Mouse (Mus musculus): ENCODE data around the gene 4930469K13Rik. TPM values are rescaled to one million over a fixed set of nuclear protein-coding genes. Genes with fewer than 3 reads are reported as not detected.

Gene 4930469K13Rik
- polyA plus RNA-seq, 1 experiment from 2014 or later, result not detected

- H3K4me1 ChIP-seq (ENCODE audit: control insufficient read depth, insufficient read depth, low read length), result no peaks in the 10 kb centered on the region
- no peak overlapping the region for H3K4me3 ChIP-seq (ENCODE audit: low read depth, low read length)
- ATAC-seq (no peak), DNase-seq (ENCODE audit: low spot score) (no peak)
- H3K9ac ChIP-seq (ENCODE audit: low read length), result no peak overlapping the region
- H3K27ac ChIP-seq (ENCODE audit: low read depth, low read length), result no peak overlapping the region
- H3K27me3 ChIP-seq (replicated peaks; ENCODE audit: control insufficient read depth, insufficient read depth, low read length), result no peaks in the 10 kb centered on the region
- no peaks in the 10 kb centered on the region for H3K9me3 ChIP-seq (replicated peaks; ENCODE audit: control insufficient read depth, low read length)
- H3K36me3 ChIP-seq (ENCODE audit: control insufficient read depth, insufficient read depth, low read length), result no peaks in the 10 kb centered on the region
- 88% methylated on average over 8 of the region's 8 CpGs for WGBS
- no peak overlapping the region for H3K4me2 ChIP-seq (ENCODE audit: low read length)
Measured at GRCm38 (mm10) chr11:33937641-33938040, 160.7 kb downstream of the 4930469K13Rik start.

DNA sequence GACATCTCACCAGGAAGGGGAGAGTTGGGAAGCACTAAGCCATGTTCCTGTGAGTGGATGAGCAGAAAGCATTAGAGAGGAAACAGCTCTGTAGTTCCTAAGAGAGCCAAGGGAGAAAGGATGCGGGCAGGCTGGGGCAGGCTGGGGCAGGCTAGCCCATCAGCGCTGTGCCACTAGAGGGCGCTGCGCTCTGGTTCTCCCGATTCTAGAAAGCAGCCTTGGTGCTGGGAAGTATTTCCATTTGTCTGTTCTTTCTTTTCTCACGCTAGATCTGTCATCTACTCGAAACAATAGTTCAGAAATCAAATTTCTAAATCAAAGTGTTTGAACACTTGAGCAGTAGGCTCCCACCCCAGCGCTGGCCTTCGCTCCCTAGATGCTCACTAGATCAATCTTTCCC is 164.1 kb downstream of the 4930469K13Rik start:
- Histone ChIP-seq H3K36me3 (ENCODE audit: control insufficient read depth, insufficient read depth, low read length) (no peaks in the 10 kb centered on the region), H3K27ac (ENCODE audit: low read depth, low read length) (no peak overlapping the region), H3K4me2 (ENCODE audit: low read length) (no peak overlapping the region), H3K9ac (ENCODE audit: low read length) (no peak overlapping the region), H3K4me1 (ENCODE audit: control insufficient read depth, insufficient read depth, low read length) (no peaks in the 10 kb centered on the region), H3K4me3 (ENCODE audit: low read depth, low read length) (no peak overlapping the region), H3K9me3 (replicated peaks; ENCODE audit: control insufficient read depth, low read length) (no peaks in the 10 kb centered on the region), H3K27me3 (replicated peaks; ENCODE audit: control insufficient read depth, insufficient read depth, low read length) (no peaks in the 10 kb centered on the region)
- DNase-seq (ENCODE audit: low spot score), result no peak
- ATAC-seq, result no peak
- WGBS, result 59% methylated on average over 9 of the region's 9 CpGs

DNA sequence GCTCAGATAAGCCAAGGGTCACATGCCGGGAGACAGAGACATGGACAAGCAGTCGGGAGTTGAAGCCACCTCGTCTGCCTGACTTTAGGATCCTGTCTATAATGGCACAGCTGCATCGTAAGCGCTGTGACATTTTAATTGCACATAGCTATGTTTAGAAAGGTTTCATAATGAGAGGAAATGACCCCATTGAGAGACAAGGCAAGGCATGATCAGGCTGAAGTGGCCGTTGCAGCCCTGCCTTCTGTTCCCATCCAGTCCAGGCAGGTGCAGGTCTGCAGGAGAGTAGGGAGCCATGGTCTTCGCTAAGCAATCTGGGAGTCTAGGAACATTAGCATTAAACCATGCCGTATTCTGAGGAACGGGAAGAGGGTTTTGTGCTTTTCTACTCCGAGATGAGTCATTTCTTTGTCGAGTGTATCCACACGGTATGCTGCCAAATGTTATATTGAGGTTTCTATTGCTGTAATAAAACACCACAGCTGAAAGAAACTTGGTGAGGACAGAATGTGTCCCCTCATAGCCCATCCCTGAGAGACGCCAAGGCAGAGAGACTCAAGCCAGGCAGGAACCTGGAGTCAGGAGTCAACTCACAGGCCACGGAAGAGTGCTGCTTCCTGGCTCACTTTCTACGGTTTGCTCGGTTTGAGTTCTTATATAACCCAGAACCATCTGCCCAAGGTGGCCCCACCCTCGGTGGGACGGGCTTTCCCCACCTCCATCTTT is 165.8 kb downstream of the 4930469K13Rik start:
- H3K36me3 ChIP-seq (ENCODE audit: control insufficient read depth, insufficient read depth, low read length), result no peaks in the 10 kb centered on the region
- no peak overlapping the region for H3K27ac ChIP-seq (ENCODE audit: low read depth, low read length)
- ATAC-seq, result no peak
- H3K4me2 ChIP-seq (ENCODE audit: low read length), result no peak overlapping the region
- H3K4me3 ChIP-seq (ENCODE audit: low read depth, low read length), result no peak overlapping the region
- H3K9ac ChIP-seq (ENCODE audit: low read length), result no peak overlapping the region
- 67% methylated on average over 18 of the region's 18 CpGs for WGBS
- peaks cover 3% of the 10 kb centered on the region; the same call in 1 of the 2 replicates for H3K4me1 ChIP-seq (ENCODE audit: control insufficient read depth, insufficient read depth, low read length)
- no peaks in the 10 kb centered on the region for H3K9me3 ChIP-seq (replicated peaks; ENCODE audit: control insufficient read depth, low read length)
- DNase-seq (ENCODE audit: low spot score), result no peak
- H3K27me3 ChIP-seq (replicated peaks; ENCODE audit: control insufficient read depth, insufficient read depth, low read length), result no peaks in the 10 kb centered on the region

GRCm38 (mm10) chr11:33931836-33932385 is 166.4 kb downstream of the 4930469K13Rik start:
- H3K36me3 ChIP-seq (ENCODE audit: control insufficient read depth, insufficient read depth, low read length), result no peaks in the 10 kb centered on the region
- H3K27ac ChIP-seq (ENCODE audit: low read depth, low read length), result no peak overlapping the region
- H3K9ac ChIP-seq (ENCODE audit: low read length), result no peak overlapping the region
- no peak overlapping the region for H3K4me2 ChIP-seq (ENCODE audit: low read length)
- H3K27me3 ChIP-seq (replicated peaks; ENCODE audit: control insufficient read depth, insufficient read depth, low read length), result no peaks in the 10 kb centered on the region
- ATAC-seq, result no peak
- DNase-seq (ENCODE audit: low spot score), result no peak
- H3K4me3 ChIP-seq (ENCODE audit: low read depth, low read length), result no peak overlapping the region
- WGBS, result 13% methylated on average over 10 of the region's 10 CpGs
- H3K4me1 ChIP-seq (ENCODE audit: control insufficient read depth, insufficient read depth, low read length), result peaks cover 3% of the 10 kb centered on the region; the same call in 1 of the 2 replicates
- no peaks in the 10 kb centered on the region for H3K9me3 ChIP-seq (replicated peaks; ENCODE audit: control insufficient read depth, low read length)

- Histone ChIP-seq H3K27ac (ENCODE audit: low read depth, low read length) (no peak overlapping the region), H3K27me3 (replicated peaks; ENCODE audit: control insufficient read depth, insufficient read depth, low read length) (no peaks in the 10 kb centered on the region), H3K9me3 (replicated peaks; ENCODE audit: control insufficient read depth, low read length) (no peaks in the 10 kb centered on the region), H3K4me1 (ENCODE audit: control insufficient read depth, insufficient read depth, low read length) (peaks cover 3% of the 10 kb centered on the region; the same call in 1 of the 2 replicates), H3K4me3 (ENCODE audit: low read depth, low read length) (no peak overlapping the region), H3K36me3 (ENCODE audit: control insufficient read depth, insufficient read depth, low read length) (no peaks in the 10 kb centered on the region), H3K4me2 (ENCODE audit: low read length) (no peak overlapping the region), H3K9ac (ENCODE audit: low read length) (no peak overlapping the region)
- ATAC-seq, result no peak
- WGBS, result 67% methylated on average over 11 of the region's 11 CpGs
- peak; percentile 37 for DNase-seq (ENCODE audit: low spot score)
Measured at GRCm38 (mm10) chr11:33929412-33929811, 168.9 kb downstream of the 4930469K13Rik start.

GRCm38 (mm10) chr11:33928658-33929057 is 169.7 kb downstream of the 4930469K13Rik start:
- H3K4me2 ChIP-seq (ENCODE audit: low read length), result no peak overlapping the region

DNA sequence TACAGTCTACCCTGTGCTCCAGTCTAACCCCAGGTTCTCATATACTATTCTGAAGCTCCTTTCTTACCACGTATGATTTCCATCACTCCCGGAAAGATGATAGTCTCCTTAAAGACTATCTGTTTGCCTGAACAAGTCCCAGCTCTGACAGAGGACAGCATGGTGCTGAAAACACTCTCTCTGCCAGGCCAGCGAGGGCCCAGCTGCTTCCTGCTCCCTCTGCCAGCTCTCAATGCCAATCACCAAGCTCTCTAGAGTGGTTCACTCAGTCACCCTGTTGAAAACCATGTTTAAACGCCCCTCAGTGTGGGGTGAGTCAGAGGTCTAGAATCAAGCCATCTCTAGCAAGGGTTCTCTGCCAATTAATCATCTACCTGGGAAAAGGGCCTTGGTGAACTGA is 170.5 kb downstream of the 4930469K13Rik start:
- H3K9ac ChIP-seq (ENCODE audit: low read length), result no peak overlapping the region
- peaks cover 3% of the 10 kb centered on the region; the same call in 1 of the 2 replicates for H3K4me1 ChIP-seq (ENCODE audit: control insufficient read depth, insufficient read depth, low read length)
- H3K4me2 ChIP-seq (ENCODE audit: low read length), result no peak overlapping the region
- DNase-seq (ENCODE audit: low spot score), result peak; percentile 38
- H3K27ac ChIP-seq (ENCODE audit: low read depth, low read length), result no peak overlapping the region
- ATAC-seq, result 0 out of 2 replicates have a peak, but pooled peaks have one; percentile 33
- H3K27me3 ChIP-seq (replicated peaks; ENCODE audit: control insufficient read depth, insufficient read depth, low read length), result no peaks in the 10 kb centered on the region
- H3K36me3 ChIP-seq (ENCODE audit: control insufficient read depth, insufficient read depth, low read length), result no peaks in the 10 kb centered on the region
- 64% methylated on average over 4 of the region's 4 CpGs for WGBS
- H3K4me3 ChIP-seq (ENCODE audit: low read depth, low read length), result no peak overlapping the region
- no peaks in the 10 kb centered on the region for H3K9me3 ChIP-seq (replicated peaks; ENCODE audit: control insufficient read depth, low read length)

More at GRCm38 (mm10) chr11:33928658-33929057, 169.7 kb downstream of the 4930469K13Rik start:
- no peaks in the 10 kb centered on the region for H3K36me3 ChIP-seq (ENCODE audit: control insufficient read depth, insufficient read depth, low read length)
- peaks cover 3% of the 10 kb centered on the region; the same call in 1 of the 2 replicates for H3K4me1 ChIP-seq (ENCODE audit: control insufficient read depth, insufficient read depth, low read length)
- H3K4me3 ChIP-seq (ENCODE audit: low read depth, low read length), result no peak overlapping the region
- no peak overlapping the region for H3K9ac ChIP-seq (ENCODE audit: low read length)
- peak; percentile 67 for DNase-seq (ENCODE audit: low spot score)
- H3K27me3 ChIP-seq (replicated peaks; ENCODE audit: control insufficient read depth, insufficient read depth, low read length), result no peaks in the 10 kb centered on the region
- H3K27ac ChIP-seq (ENCODE audit: low read depth, low read length), result no peak overlapping the region
- no peaks in the 10 kb centered on the region for H3K9me3 ChIP-seq (replicated peaks; ENCODE audit: control insufficient read depth, low read length)
- 50% methylated on average over 7 of the region's 7 CpGs for WGBS
- ATAC-seq, result peak; percentile 22; the same call in 1 of the 2 replicates

DNA sequence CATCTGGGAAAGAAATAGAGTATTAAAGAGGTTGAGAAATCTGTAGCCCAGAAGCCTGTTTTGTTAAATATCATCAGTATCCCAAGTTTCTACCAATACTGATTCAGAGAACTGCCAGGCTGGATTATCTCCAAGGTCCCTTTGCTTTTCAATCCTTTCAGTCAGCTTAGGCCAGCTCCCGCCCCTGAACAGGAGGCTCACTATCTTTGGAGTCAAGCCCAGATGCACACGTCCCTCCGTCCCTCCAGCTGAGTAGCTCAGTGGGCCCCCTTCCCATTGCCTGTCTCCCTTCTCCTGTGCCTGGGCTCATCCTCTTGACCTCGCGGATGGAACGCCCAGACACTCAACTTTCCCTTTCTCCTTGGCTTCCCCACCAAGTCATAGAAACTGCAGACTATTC is 171.0 kb downstream of the 4930469K13Rik start:
- H3K27me3 ChIP-seq (replicated peaks; ENCODE audit: control insufficient read depth, insufficient read depth, low read length), result no peaks in the 10 kb centered on the region
- DNase-seq (ENCODE audit: low spot score) (peak; percentile 42), ATAC-seq (no peak)
- no peak overlapping the region for H3K4me2 ChIP-seq (ENCODE audit: low read length)
- H3K9me3 ChIP-seq (replicated peaks; ENCODE audit: control insufficient read depth, low read length), result no peaks in the 10 kb centered on the region
- H3K4me1 ChIP-seq (ENCODE audit: control insufficient read depth, insufficient read depth, low read length), result peaks cover 3% of the 10 kb centered on the region; the same call in 1 of the 2 replicates
- H3K9ac ChIP-seq (ENCODE audit: low read length), result no peak overlapping the region
- H3K27ac ChIP-seq (ENCODE audit: low read depth, low read length), result no peak overlapping the region
- 56% methylated on average over 6 of the region's 6 CpGs for WGBS
- H3K4me3 ChIP-seq (ENCODE audit: low read depth, low read length), result no peak overlapping the region
- no peaks in the 10 kb centered on the region for H3K36me3 ChIP-seq (ENCODE audit: control insufficient read depth, insufficient read depth, low read length)

GRCm38 (mm10) chr11:33926551-33926950 is 171.8 kb downstream of the 4930469K13Rik start:
- H3K4me2 ChIP-seq (ENCODE audit: low read length), result no peak overlapping the region
- H3K27me3 ChIP-seq (replicated peaks; ENCODE audit: control insufficient read depth, insufficient read depth, low read length), result no peaks in the 10 kb centered on the region
- H3K4me3 ChIP-seq (ENCODE audit: low read depth, low read length), result no peak overlapping the region
- no peak for ATAC-seq
- no peak for DNase-seq (ENCODE audit: low spot score)
- no peaks in the 10 kb centered on the region for H3K9me3 ChIP-seq (replicated peaks; ENCODE audit: control insufficient read depth, low read length)
- H3K27ac ChIP-seq (ENCODE audit: low read depth, low read length), result no peak overlapping the region
- H3K36me3 ChIP-seq (ENCODE audit: control insufficient read depth, insufficient read depth, low read length), result no peaks in the 10 kb centered on the region
- H3K9ac ChIP-seq (ENCODE audit: low read length), result no peak overlapping the region
- peaks cover 3% of the 10 kb centered on the region; the same call in 1 of the 2 replicates for H3K4me1 ChIP-seq (ENCODE audit: control insufficient read depth, insufficient read depth, low read length)
- 73% methylated on average over 2 of the region's 2 CpGs for WGBS
